Mouse (Mus musculus): ENCODE results near the gene Tmem230. TPM values are rescaled to one million over a fixed set of nuclear protein-coding genes. Genes with fewer than 3 reads are reported as not detected.

Gene Tmem230
- polyA plus RNA-seq, 1 experiment, result 67.0 TPM

DNA sequence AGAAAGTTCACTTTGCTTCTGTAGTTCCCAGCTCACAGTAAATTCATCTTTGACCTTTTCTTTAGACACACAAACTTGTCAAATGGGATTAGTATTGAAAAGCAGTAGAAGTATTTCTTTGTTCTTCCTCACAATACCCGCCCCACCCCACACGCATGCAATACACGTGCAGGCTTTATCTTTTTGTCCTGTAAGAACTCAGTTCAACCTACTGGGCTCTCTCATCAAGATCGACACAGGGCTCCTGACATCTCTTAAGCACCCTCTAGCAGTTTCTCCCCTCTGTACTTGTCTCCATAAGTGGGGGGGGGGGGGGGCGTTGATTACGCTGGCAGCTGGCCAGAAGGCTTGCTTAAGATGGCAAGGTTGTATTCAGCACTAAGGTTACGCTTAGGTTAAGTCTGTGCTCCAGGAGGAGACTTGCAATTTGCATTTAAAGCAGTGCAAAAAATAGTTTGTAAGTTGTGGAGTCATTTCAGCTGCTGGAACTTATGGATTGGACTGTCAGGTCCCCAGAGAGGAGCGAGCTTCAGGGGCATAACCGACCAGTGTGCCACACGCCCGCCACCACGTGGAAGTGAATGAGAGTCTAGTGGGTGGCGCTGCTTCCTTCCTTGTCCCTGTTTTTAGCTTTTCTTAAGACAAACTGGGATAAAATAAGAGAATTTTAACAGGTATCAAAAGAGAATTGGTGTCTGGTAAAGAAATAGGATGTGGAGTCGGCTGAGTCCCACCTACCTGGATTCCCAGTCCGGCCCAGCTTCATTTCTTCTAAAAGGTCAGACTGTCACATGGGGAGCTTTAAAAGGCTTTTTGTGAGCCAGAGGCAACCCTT is 35.8 kb upstream of the Tmem230 start:
- WGBS, result 35% methylated on average over 15 of the region's 15 CpGs
- H3K4me3 ChIP-seq (replicated peaks; ENCODE audit: extremely low read depth, low read depth, low read length), result no peak overlapping the region
- TF ChIP-seq POLR2A (IDR thresholded peaks at IDR 0.05; ENCODE audit: borderline replicate concordance, extremely low read depth, low read depth, low read length) (no peak), CTCF (IDR thresholded peaks at IDR 0.05; ENCODE audit: insufficient read depth, low read length) (no peak)
- no peak for DNase-seq
- H3K4me1 ChIP-seq (ENCODE audit: control insufficient read depth, insufficient read depth, low read length), result peaks cover 46% of the 10 kb centered on the region

DNA sequence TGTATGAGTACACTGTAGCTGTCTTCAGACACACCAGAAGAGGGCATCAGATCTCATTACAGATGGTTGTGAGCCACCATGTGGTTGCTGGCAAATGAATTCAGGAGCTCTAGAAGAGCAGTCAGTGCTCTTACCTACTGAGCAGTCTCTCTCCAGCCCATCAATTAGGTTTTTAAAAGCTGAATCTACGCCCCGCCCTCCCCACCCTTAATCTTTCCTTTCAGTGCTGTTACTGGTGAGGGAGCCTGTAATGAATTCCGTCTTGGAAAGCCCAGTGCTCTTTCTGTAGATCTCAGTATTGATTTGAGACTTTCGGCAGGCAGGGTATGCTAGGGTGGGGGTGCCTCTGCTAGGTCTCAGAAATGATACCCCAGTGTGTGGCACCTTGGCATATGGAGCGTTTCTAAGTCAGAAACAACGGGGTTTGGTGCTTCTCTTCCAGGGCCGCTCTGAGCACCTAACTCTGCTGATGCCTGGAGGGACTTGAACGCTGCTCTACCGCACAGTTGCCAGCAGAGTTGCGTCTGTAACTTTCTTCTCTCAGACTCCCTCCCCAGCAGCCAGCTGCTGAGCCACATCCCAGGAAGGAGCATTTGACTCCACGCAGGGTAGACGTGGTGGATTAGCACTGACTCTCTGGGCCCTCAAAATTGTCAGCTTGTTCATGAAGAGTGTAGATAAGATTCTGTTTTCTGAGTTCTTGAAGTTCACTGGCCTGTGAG is 35.0 kb upstream of the Tmem230 start:
- no peak for DNase-seq
- 34% methylated on average over 12 of the region's 12 CpGs for WGBS

DNA sequence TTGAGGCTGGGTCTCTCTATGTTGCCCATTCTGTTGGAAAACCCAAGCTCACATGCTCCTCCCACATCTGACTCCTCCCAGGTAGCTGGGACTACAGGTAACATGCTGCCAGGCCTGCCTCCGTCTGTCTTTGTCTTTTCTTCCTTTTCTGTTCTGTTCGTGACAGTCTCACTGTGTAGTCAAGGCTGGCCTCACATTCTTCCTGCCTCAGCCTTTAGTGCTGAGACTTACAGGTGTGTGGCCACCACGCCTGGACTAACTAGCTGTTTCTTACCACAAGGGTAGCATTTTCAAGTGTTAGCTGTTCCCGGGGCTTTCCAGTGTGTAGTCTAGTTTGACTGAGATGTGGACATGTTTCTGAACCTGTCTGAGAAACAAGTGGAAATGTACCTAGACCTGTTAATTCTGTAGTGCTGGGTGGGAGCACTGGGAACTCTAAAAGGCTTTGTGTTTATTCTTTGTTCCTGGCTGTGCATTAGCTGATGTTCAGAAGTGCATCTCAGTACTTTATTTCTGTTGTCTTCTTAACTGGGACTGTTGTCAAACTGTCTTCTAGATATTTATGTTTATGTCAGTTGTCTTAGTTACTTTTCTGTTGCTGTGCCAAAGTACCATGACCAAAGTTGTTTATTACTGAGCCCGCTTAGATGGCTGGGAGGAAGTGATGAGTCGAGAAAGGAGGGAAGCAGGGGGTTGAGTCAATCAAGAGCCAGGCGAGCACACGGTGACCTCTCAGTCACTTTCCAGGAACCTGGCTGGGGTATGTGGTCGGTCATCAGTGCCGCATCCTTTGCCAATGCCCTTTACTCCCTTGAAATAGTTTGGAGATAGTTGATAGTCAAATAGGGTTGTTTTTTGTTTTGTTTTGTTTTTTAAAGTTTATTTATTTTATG is 34.2 kb upstream of the Tmem230 start:
- Histone ChIP-seq H3K4me1 (ENCODE audit: control insufficient read depth, insufficient read depth, low read length) (peaks cover 48% of the 10 kb centered on the region), H3K4me3 (replicated peaks; ENCODE audit: extremely low read depth, low read depth, low read length) (no peak overlapping the region)
- no peak for DNase-seq
- 34% methylated on average over 10 of the region's 10 CpGs for WGBS
- TF ChIP-seq CTCF (IDR thresholded peaks at IDR 0.05; ENCODE audit: insufficient read depth, low read length), result no peak
- TF ChIP-seq POLR2A (IDR thresholded peaks at IDR 0.05; ENCODE audit: borderline replicate concordance, extremely low read depth, low read depth, low read length), result no peak

More for the DNA sequence above, 35.0 kb upstream of the Tmem230 start:
- peaks cover 48% of the 10 kb centered on the region for H3K4me1 ChIP-seq (ENCODE audit: control insufficient read depth, insufficient read depth, low read length)
- TF ChIP-seq POLR2A (IDR thresholded peaks at IDR 0.05; ENCODE audit: borderline replicate concordance, extremely low read depth, low read depth, low read length) (no peak), CTCF (IDR thresholded peaks at IDR 0.05; ENCODE audit: insufficient read depth, low read length) (no peak)
- H3K4me3 ChIP-seq (replicated peaks; ENCODE audit: extremely low read depth, low read depth, low read length), result no peak overlapping the region

DNA sequence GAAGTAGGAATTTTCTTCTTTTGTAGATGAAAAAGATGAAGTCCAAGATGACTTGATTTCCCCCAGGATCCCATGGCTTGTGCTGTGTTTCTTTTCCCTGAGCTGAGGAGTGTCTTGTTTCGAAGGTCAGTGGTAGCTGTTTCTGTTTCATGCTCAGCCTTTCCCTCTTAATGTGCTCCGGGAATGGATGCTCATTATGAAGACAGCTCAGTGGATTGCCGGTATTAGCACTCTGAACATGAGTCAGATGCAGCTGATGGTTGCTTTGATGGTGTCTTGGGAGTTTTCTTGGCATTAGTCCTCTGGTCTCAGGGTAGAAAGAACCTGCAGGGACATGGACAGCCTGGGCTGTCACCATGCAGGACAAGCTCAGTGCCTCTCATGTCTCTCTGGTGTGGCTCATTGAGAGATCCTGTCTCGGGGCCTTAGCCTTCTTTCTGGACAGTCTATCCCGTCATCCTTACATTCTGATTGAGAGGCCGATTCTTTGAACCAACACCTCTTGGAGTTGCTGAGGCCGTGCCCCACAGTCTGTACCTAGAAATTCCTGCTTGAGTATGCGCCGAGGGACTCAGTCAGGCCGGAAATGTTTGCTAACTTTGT is 33.0 kb upstream of the Tmem230 start:
- peaks cover 46% of the 10 kb centered on the region for H3K4me1 ChIP-seq (ENCODE audit: control insufficient read depth, insufficient read depth, low read length)
- no peak for DNase-seq
- TF ChIP-seq POLR2A (IDR thresholded peaks at IDR 0.05; ENCODE audit: borderline replicate concordance, extremely low read depth, low read depth, low read length) (no peak), CTCF (IDR thresholded peaks at IDR 0.05; ENCODE audit: insufficient read depth, low read length) (no peak)
- WGBS, result 77% methylated on average over 10 of the region's 10 CpGs
- no peak overlapping the region for H3K4me3 ChIP-seq (replicated peaks; ENCODE audit: extremely low read depth, low read depth, low read length)

DNA sequence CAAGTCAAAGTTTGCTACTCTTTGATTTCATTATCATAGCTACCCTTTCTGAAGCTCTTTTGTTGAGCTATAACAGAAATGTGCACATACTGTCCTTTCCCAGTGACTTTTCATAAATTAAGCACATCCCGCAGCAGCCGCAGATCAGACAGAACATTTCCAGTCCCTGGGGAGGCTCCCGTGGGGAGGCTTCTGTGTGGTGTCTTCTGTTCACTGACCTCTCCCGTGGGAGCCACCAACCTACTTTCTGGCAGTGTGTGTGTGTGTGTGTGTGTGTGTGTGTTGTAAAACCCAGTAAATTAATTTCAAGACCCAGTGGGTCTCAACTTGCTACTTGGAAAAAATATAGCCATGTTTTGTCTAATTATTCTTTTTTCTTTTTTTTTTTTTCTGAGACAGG is 32.4 kb upstream of the Tmem230 start:
- no peak for TF ChIP-seq POLR2A (IDR thresholded peaks at IDR 0.05; ENCODE audit: borderline replicate concordance, extremely low read depth, low read depth, low read length)
- TF ChIP-seq CTCF (IDR thresholded peaks at IDR 0.05; ENCODE audit: insufficient read depth, low read length), result no peak
- Histone ChIP-seq H3K4me3 (replicated peaks; ENCODE audit: extremely low read depth, low read depth, low read length) (no peak overlapping the region), H3K4me1 (ENCODE audit: control insufficient read depth, insufficient read depth, low read length) (peaks cover 41% of the 10 kb centered on the region)
- DNase-seq, result no peak
- 58% methylated on average over 4 of the region's 4 CpGs for WGBS

DNA sequence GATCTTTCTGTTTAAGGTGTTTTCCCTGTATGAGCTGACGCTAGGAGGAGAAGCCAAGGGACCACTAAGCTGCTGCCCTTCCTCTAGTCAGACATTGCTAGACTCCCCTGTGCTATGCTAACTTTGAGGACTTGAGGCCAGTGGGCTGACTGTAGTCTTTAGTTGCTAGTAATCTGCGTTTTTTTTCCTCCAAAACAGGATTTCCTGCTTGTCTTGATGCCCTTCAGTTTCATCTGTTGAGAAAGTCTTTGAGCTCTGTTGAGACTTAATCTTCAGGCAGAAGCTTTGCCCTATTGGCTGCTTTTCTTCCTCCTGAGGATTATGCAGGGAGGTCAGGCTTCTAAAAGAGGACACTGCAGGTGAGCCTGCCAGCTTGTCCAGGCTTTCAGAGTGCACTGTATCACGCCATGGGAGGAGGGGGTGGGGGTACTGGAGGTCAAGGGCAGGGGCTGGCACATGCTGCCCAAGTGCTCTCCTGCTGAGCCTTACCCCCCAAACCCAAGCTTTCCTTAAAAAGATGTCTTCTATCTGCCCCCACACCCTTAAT is 31.8 kb upstream of the Tmem230 start:
- DNase-seq, result no peak
- TF ChIP-seq CTCF (IDR thresholded peaks at IDR 0.05; ENCODE audit: insufficient read depth, low read length) (no peak), POLR2A (IDR thresholded peaks at IDR 0.05; ENCODE audit: borderline replicate concordance, extremely low read depth, low read depth, low read length) (no peak)
- WGBS, result 42% methylated on average over 3 of the region's 3 CpGs
- peaks cover 38% of the 10 kb centered on the region for H3K4me1 ChIP-seq (ENCODE audit: control insufficient read depth, insufficient read depth, low read length)
- H3K4me3 ChIP-seq (replicated peaks; ENCODE audit: extremely low read depth, low read depth, low read length), result no peak overlapping the region

DNA sequence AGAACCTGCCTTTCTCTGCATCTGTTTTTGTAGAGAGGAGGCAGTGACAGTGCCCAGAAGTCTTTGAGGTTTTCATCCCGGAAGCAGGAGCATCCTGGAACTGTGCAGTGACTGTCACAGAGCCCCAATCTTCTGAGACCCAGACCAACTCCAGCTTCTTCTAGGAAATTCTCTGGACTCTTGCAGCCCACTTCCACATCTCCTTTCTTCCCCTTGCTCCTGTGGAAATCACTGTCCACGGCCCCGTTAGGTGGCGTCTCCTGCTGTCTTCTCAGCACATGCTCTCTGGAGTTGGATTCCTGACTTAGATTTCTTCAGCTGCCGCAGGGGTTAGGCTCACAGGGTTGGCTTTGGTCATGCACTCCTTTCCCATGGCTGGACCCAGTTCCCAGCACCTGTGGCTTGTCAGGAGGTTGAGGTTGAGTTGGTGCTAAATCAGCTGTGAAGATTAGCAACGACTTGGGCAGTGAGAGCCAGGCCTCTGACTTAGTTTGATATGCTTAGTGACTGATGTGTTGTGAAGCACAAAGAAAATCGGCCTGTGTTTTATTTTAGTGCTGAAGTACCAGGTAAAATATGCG is 30.8 kb upstream of the Tmem230 start:
- DNase-seq, result no peak
- TF ChIP-seq POLR2A (IDR thresholded peaks at IDR 0.05; ENCODE audit: borderline replicate concordance, extremely low read depth, low read depth, low read length) (no peak), CTCF (IDR thresholded peaks at IDR 0.05; ENCODE audit: insufficient read depth, low read length) (no peak)
- H3K4me3 ChIP-seq (replicated peaks; ENCODE audit: extremely low read depth, low read depth, low read length), result no peak overlapping the region
- H3K4me1 ChIP-seq (ENCODE audit: control insufficient read depth, insufficient read depth, low read length), result peaks cover 27% of the 10 kb centered on the region
- WGBS, result 74% methylated on average over 8 of the region's 8 CpGs

DNA sequence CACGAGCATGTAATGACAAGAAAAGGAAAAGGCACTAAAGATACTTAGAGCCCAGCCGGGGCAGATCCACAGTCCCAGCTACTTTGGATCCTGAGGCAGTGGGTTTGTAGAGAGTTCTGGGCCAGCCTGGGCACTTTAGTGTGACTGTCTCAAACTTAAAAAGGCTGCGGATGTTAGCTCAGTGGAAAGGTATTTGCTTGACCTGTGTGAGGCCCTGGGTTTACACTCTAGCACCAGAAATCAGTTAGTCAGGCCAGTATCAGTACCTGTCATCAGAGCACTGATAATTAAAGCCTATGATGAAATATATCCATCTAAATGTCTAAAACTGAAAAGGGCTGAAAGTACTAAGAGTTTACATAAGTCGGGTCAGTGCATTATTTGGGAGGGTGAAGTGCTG is 28.6 kb upstream of the Tmem230 start:
- TF ChIP-seq CTCF (IDR thresholded peaks at IDR 0.05; ENCODE audit: insufficient read depth, low read length) (no peak), POLR2A (IDR thresholded peaks at IDR 0.05; ENCODE audit: borderline replicate concordance, extremely low read depth, low read depth, low read length) (no peak)
- 58% methylated on average over 4 of the region's 4 CpGs for WGBS
- DNase-seq, result no peak
- no peak overlapping the region for H3K4me3 ChIP-seq (replicated peaks; ENCODE audit: extremely low read depth, low read depth, low read length)
- H3K4me1 ChIP-seq (ENCODE audit: control insufficient read depth, insufficient read depth, low read length), result peaks cover 12% of the 10 kb centered on the region

All from lung, adult 2 months (tissue).